Mouse (Mus musculus) brain, embryonic 18.5 days (tissue): ENCODE results near the gene Gm10322.
A peak's percentile ranks its signal among the peaks of the same experiment; 100 is the strongest.

Experiments used
- DNase-seq: peaks from one replicate; pipeline ENCODE4 v3.0.0-alpha.2; 2012; ENCODE audit warnings: low read depth, low spot score

Gene Gm10322

DNA sequence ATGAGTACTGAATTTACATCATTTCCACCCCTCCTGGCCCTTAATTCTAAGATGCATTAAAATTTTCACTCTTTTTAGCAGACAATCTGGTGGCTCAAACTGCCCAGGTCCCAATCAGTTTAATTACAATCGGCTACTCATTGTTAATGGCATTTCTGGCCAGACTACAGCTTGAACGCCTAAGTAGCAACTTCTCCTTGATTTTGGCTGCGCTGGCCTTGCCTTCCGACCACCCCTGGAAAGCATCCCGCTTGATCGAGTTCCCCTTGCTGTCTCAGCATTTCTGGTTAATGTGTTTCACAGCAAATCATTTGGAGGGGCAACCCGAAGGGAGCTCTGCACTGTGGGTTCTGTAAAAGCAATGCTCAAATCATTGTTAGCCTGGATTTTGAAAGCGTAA lies 13.8 kb upstream of the Gm10322 start:
- DNase-seq, result no peak

DNA sequence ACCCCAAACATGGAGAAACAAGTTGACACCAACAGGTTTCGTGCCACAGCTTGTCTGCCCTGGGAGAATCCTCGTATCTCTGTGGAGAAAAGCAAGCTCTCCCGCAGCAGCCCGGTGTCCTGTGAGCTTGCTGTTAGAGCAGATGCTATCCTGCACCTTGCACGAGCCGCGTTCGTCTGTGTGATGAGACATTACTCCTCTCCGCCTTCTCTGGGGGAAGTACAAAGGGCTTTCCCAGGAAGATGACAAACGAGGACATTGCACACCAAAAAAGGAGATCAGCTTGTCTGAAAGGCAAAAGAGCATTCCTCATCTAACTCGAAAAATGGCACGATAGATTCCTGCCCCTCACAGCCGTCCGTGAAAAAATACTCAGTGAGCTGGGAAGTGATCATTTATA lies 13.0 kb upstream of the Gm10322 start:
- DNase-seq, result no peak

DNA sequence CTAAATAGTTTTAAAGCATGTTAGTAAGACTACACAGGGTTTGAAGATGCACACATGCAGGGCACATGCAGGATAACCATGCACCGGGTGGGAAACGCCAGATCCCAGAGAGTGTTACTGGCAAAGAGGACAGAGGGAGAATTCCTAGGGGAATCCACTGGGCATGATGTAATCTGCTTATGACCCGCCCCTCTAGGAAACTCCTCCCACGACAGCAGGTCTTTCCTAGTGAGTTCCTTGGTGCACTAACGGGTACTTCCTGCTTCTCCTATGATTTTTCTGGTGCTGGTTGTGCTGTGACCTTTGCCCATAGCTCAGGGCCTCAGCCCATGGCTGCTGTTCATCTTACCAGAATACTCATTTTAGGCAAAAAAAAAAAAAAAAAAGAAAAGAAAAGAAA lies 12.0 kb upstream of the Gm10322 start:
- no peak for DNase-seq

DNA sequence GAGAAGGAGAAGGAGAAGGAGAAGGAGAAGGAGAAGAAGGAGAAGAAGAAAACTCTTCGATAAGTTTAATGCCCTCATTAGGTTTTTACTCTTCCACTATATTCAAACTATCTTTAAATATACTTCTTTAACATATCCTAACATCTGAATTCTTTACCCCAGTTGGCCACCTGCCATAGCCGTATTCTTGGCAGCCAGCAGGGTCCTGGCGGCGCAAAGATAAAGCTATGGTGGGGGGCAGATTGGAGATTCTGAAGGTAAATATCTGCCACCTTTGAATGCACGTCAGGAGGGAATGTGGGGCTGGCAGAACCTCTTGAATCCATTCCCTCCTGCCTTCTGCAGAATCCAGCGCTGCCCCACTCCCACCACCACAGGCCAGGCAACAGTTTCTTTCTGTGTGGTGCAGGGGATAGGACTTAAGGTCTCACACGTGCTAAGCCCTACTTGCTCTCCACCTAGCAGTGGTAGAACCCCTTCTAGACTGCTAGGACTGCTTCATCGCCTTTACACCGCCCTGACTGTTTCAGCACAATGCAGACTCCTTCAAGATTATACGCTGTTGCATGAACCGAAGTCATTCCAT lies 10.9 kb upstream of the Gm10322 start:
- DNase-seq, result no peak

DNA sequence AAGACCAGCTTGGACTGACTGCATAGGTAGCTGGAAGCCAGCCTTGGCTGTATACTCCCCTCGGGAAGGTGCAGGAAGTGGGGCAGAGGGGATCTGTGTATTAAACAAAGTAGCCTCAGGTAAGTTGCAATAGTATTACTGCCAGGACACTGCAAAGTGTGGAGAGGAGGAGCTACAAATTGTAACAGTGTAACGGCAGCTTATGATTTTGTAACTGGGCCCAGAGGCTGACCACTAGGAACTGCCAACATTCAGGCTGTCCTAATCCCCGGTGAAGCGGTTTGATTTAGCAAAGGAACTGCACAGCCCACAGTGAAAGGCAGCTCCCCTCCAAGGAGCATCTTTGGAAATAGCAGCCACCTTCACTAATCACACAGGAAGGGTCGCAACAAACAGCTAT lies 2.6 kb upstream of the Gm10322 start:
- no peak for DNase-seq

DNA sequence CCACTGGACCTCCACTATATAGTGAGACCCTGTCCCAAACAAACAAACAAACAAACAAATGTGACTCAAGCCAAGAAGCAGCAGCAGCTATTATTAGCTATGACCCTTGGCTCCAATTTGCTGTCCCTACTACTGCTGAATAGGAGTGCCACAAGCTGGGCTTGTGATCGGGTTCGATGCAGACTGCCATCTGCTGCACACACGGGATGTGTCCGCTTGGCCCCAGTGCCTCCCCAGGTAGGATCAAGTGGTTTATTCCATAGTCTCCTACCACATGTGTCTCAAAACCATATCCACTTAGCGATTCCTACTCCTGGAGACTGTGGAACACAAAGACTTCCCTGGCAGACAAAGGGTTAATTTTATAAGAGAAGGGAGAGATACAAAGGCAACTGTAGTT lies 1.7 kb upstream of the Gm10322 start:
- no peak for DNase-seq

DNA sequence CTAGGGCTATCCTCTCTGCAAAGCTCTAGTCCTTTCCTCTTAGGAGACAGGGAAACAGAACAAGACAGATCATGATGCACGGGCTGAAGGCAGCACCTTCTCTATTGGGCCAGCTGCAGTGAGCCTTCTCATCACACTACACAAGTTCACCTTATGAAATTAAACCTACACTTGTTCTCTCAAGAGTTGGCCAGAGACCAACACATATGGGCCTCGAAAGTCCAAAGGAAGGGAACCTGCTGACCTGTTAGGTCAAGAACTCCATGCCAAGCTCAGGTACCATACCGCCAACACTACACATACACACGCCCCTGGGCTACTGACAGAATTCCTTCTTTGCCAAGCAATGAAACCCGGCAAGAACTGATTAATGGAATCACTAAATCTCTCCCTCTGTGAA lies 452 bp upstream of the Gm10322 start:
- no peak for DNase-seq

DNA sequence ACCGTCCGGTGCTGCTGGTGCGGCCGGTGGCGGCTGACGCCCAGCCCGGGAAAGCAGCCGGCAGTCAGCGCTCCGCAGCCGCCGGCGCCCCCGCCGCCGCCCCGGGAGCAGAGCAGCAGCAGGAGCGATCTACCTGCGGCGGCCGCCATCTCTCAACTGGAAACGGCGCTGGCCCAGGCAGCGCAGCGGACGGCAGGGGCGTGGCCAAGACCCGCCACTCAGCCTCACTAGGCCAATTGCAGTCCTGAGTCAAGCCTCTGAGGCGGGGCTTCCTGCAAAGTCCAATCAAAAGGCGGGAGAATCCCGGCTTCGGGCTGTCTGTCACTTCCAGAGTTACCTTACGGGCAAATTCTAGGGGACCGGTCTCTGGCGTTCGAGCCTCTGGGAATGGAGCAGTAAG lies 659 bp downstream of the Gm10322 start, which contains the start of gene Mcu:
Gene Mcu (minus strand): TSS at position 171 of the 400 bp plus-strand sequence.
- DNase-seq, result peak; percentile 87

DNA sequence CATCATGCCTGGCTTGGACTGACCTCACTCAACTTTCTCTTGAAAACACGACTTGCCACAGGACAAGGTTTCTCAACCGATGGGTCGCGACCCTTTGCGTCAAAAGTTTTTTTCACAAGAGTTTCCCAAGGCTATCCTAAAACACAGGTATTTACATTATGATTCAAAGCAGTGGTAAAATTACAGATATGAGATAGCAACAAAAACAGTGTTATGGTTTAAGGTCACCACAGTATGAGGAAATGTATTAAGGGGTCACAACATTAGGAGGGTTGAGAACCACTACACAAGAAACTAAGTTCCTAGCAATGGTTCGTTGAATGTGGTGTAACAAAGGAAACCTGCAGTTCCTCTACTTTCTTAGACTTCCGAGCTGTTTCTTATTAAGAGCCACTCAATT lies 1.9 kb downstream of the Gm10322 start:
- DNase-seq, result no peak

DNA sequence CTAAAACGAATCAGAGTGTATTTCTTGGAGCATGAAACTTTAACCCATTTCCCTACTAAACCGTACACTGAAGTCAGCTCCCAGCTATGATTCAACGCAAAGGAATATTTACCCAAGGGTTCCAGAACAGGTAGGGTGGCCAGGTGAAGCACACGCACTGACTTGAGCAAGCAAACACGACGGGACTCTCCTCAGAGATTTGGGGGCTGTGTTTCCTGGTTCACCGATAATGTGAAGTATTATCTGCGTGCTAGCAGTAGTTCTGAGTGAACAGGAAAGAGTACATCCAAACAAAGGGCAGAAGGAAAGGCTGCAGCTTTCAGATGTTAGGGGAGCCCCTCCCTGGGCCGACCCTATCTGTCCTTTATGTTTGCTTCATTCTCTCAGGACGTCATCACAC lies 5.5 kb downstream of the Gm10322 start:
- DNase-seq, result no peak

DNA sequence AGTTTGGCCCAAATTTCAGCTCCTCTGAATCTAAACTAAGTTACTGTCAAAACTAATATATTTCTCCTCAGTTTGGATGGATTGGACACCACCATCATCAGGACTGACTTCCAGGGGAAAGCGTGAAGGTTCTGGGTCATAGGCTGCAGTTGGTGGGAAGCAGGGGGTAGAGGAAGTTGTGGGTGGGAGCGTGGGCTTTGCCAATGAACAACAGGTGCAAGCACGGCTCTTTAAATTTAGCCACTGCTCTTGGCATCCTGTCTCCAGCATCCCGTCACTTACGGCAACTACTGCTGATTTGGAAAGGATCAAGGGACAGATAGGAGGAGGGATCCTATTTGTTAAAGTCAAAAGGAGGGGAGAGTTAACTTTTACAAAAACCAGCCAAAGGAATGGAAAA lies 7.6 kb downstream of the Gm10322 start:
- DNase-seq, result no peak

DNA sequence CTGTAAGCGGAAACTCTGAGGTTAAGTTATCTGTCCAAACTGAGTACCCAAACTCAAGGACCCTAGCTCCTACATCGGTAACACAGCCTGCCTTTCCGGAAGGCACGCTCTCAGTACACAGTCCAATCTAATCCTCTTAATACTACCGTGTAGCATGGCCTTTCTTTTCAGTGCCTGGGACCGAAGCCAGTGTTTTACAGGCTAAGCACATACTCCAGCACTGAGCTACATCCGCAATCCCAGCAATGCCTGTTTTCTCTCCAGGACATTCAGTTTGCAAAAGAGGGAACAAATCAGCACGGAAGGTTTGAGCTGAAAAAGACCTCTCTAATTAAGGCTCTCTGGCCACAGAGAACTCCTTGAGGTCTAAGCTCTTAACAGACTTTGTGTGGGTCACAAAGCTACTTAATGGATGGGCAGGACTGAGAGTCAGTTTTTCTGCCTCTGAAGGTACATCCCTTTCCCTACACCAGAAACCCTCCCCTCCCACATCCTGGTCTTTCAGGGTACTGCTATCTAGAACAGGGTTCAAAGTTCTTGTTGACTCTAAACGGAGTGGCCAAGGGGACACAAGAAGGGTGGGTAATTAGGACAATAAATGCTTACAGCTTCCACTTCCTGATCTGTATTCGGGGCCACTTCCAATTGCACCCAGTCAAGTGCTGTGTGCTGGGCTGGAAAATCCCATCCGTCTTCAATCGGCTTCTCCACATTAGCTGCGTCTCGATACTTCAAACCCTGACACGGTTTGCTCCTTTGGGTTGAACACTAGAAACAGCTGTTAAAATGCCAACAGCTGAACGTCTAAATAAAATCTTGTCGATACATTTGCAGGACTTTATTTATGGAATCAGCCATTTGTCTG lies 13.0 kb downstream of the Gm10322 start:
- peak; percentile 47 for DNase-seq

DNA sequence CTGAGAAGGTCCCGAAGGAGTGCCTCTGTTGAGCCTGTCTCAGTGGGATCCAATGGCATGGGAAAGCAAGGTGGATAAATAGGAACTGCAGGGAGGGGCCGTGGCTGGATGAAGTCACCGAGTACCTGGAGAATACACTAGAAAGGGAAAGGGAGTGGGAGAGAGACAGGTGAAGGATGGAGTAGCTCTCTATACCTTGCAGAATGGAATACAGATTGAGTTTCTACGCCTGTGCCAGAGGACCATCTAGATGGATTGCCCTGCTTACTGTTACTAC lies 13.6 kb downstream of the Gm10322 start:
- no peak for DNase-seq

DNA sequence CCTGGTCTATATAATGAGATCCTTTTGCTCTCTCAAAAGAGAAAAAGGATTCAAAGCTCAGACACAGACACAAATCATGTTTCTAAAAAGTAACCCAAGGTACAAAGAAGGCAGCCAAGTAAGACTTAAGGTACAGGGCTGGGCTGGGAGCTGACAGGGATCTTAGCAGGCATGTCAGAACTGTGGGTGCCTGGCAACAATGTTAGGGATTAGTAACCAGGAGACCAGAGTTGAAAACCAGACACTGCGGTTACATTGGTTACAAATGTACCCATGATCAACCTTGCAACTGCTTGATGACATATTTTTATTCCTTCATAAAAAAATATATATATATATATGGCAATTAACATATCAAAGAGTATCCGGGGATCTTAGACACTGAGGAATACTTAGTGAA lies 20.2 kb downstream of the Gm10322 start:
- no peak for DNase-seq

DNA sequence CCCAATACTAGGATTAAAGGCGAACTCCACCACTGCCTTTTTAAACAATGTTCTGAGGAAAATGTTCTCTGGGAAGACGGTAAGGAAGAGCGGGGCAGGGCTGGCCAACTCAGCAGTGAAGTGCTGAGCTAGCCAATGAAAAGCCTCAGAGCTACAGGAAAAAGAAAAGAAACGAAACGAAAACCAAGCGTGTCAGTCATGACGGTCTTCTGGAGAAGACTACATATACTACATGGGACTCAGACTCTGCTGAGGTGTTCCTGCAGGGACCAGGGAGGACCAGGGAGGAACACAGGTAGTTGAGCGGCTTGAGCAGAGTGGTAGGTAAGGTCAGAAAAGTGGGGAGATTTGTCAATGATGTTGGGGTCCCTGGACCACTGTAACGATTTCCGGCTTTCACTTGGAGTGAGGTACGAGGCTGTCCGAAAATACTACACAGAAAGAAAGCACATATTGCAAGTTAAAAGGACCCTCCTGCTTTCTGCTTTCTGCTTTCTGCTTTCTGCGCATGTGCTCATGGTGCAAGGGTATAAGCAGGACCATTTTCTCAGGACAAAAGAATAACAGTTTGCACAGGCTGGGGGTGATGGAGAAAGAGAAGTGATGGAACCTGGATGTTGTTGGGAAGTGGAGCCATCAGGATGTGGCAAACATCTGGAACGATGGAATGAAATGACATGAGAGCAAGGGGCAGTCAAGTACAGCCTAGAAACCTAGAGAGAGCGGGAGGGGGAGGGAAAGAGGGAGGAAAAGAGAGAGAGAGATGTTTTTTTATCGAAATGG lies 21.1 kb downstream of the Gm10322 start:
- no peak for DNase-seq

DNA sequence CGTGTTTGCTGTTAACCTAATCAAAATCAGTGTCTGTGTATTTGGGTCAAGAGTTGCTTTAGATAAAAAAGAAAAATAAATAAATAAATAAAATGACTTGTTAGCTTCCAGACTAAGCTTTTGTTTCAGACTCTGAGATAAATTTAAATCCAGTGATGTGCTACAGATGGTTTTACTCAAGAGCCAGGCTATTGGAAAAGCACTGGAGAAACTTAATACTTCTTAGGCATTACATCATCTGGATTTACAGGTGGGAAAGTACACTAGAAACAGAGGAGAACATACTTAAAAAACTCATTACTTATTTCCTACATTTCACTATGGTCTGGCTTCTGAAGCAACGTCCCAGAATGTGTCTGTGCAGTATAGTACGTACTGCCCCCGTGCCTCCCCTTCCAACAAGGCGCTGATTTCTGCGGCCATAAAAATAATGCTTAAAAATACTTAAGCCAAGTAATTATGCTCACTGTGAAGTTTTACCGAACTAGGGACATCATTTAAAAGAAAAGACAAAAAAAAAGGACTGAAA lies 21.8 kb downstream of the Gm10322 start:
- DNase-seq, result no peak

DNA sequence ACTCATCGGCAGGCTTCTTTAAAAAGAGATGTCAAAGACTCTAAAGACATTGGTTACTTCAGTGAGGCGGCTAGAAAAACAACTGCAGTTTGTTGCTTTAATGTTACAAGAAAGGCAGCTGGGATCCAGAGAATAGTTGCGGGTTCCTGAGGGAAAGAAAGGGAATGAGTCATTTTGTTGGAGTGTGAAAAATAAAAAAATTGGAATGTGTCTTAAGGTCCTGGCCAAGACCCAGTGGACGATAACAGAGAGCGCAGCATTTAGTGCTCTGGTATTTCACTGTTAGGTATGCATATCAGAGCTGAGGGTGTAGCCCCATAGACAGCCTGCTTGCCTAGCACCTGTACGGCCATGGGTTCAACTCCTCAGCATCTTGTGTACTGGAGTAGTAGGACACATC lies 22.7 kb downstream of the Gm10322 start:
- no peak for DNase-seq

DNA sequence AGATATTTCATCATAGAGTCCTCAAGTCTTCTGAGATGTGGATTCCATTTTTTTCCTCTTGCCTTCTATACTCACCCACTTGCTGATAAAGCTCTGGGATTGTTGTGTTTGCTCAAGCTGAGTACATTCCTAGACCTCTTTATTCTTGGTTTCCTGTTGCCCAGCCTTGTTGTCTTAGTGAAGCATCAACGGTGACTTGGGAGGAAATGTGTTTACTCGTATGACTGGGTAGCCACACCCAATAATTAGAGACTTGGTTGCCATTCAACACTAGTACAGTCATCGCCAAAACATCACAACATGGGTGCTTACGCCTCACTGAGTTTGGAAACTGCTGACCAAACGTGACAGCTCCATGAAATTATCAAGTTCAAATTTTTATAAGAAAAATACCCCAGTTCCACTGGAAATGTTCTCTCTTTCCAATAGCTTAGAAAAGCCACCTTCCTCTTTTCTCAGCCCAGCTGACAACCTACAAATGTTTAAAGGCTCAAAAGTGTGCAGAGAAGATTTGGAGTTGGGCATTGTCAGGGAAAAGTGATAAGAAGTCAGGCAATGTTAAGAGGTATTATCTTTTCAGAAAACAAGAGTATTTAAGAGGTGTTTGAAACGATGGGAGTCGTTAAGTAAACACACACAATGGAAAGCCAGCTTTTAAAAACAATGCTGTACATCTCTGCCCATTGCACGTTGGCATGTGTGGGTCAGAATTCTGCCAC lies 27.0 kb downstream of the Gm10322 start:
- DNase-seq, result no peak

DNA sequence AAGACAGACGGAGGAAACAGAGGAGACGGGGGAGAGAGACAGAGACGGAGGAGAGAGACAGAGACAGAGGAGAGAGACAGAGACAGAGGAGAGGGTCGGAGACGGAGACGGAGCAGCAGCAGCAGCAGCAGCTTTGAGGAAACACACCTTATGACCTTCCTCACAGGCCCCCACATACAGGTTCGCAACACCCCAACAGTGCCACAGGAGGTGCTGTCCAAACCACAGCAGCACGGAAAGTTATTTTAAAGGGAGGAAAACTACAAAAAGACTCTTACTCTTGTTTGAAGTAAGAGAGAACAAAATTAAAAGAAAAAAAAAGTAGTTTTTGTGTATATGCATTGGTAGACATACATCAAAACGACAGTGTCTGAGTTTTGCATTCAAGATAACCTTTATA lies 27.8 kb downstream of the Gm10322 start:
- no peak for DNase-seq

DNA sequence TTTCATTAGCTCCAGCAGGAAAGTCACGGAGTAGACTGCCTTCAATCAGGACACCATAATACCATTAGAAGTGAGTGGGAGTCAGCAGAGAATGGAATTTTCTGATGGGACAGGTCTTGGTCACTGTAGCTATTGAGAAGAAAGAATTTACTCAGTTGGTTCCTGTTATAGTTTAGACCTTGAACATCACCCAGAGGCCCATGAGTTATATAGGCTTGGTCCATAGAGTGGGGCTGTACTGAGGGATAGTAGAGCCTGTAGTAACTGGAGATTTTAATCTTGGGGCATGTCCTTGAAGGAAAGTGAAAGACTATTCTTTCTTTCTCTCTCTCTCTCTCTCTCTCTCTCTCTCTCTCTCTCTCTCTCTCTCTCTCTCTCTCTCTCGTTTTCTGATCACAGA lies 28.8 kb downstream of the Gm10322 start:
- no peak for DNase-seq

DNA sequence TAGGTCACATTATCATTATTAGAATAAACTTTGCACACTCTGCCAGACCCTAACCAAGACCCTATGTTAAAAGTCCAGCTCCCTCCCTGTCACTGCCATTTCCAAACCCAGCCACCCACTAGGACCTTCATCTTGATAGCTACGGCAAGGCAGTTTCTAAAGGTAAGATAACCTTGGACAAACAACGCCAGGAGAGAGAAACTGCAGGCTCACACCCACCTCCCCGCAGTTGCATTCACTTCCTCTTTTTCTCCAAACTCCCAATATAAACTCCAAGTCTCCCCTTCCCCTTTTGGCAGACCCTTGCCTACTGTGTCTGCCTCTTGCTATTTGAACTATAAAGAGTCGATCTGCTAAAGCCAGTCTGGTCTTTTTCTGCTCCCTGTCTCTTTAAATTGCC lies 29.3 kb downstream of the Gm10322 start:
- DNase-seq, result no peak

DNA sequence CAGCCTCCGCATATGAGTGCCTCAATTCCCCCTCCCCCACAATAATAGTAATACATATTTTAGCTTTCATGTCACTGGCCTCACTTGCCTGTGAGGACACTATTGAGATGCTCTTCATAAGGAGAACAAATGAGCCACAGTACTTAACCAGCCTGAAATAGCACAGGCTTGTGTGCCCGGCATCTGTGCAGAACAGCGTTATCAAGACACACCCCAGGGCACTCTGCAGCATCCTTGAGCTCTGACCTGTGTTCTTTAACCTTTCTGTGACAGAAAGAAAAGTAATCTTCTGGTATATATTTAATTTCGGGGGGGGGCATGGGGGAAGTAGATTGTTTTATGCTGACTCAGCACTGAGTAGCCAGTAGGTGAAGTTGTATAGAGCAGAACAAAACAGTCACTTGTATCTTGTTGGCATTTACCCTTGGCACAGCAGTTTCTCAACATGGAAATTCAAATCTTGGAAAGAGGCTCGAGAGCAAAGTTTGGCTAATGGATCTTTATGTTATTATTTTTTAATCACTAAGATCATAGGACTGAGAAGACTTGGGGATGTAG lies 31.0 kb downstream of the Gm10322 start:
- DNase-seq, result no peak
